Mouse (Mus musculus) brain, embryonic 14.5 days (tissue): ENCODE data around the gene Themis2.

Experiments
- CTCF ChIP-seq: fragments of 200-500 bp; IDR thresholded peaks from 2 replicates; pipeline ENCODE4 v1.5.1; 2012; ENCODE audit warnings: inconsistent platforms, mild to moderate bottlenecking, moderate library complexity, borderline replicate concordance; ENCODE audit not compliant: insufficient read depth, insufficient read length; ENCODE audit errors: extremely low read depth
- POLR2A ChIP-seq: fragments of 200-500 bp; IDR thresholded peaks from 2 replicates; pipeline ENCODE4 v1.6.1; 2012; ENCODE audit warnings: mild to moderate bottlenecking, inconsistent platforms, borderline replicate concordance; ENCODE audit not compliant: poor library complexity, insufficient read depth, insufficient read length, severe bottlenecking; ENCODE audit errors: extremely low read depth

GRCm38 (mm10) chr4:132752992-132753391 is 43.2 kb downstream of the Themis2 start:
- TF ChIP-seq CTCF (no peak), POLR2A (no peak)
